Mouse (Mus musculus) thymus, adult 2 months (tissue): ENCODE data around the gene Smad9.

ENCODE experiments used
- CTCF ChIP-seq: fragments of 200-500 bp; IDR thresholded peaks from 2 replicates; pipeline ENCODE4 v1.5.1; 2012; ENCODE audit warnings: mild to moderate bottlenecking, control low read depth, low read length, moderate library complexity, borderline replicate concordance; ENCODE audit not compliant: control insufficient read depth, poor library complexity, insufficient read depth; ENCODE audit errors: extremely low read depth
- POLR2A ChIP-seq: fragments of 200-500 bp; IDR thresholded peaks from 2 replicates; pipeline ENCODE4 v1.6.1; 2012; ENCODE audit warnings: mild to moderate bottlenecking, low read length, control low read depth, moderate library complexity; ENCODE audit not compliant: control insufficient read depth, poor library complexity, insufficient read depth; ENCODE audit errors: extremely low read depth

DNA sequence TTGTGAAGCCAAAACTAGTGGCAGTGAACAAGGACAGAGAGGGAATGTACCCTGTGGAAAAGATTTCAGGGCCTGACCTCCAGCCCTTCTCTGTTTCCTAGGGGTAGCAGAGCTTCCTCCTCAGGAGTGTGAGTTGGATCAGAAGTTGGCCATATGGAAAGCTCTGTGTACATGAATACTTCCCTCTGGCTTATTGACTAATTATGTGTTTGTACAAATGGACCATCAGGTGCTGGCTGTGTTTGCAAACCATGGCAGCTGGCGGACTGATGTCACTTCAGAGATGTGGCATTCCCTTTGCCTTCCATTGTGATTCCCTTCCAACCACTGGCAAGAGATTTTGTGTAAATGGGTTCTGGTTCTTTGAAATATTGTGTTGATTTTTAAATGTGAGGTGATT, 5.9 kb downstream of the Smad9 start:
- TF ChIP-seq POLR2A, result no peak
- no peak for TF ChIP-seq CTCF
